Mouse (Mus musculus) midbrain, embryonic 14.5 days (tissue): ENCODE results near the gene Bag2. TPM values are rescaled to one million over a fixed set of nuclear protein-coding genes. Genes with fewer than 3 reads are reported as not detected.

Experiments
- ATAC-seq: fragments of 200-750 bp; cut with Nextera tagmentation; 2 replicates; pipeline ENCODE4 v1.8.0; 2017; ENCODE audit warnings: moderate number of reproducible peaks, moderate library complexity; ENCODE audit not compliant: low FRiP score, low TSS enrichment
- DNase-seq: peaks from one replicate; pipeline ENCODE4 v3.0.0-alpha.2; 2015
- H3K27ac ChIP-seq: fragments of 300-500 bp; sonication (generic); replicated peaks from 2 replicates; pipeline ENCODE4 v1.5.1; 2014; ENCODE audit warnings: mild to moderate bottlenecking, low read depth, low read length, moderate library complexity
- H3K27me3 ChIP-seq: fragments of 300-500 bp; sonication (generic); 2 replicates; pipeline ENCODE4 v1.6.1; 2014; ENCODE audit warnings: low read length, control low read depth, mixed read lengths; ENCODE audit not compliant: control insufficient read depth, insufficient read depth
- H3K36me3 ChIP-seq: fragments of 300-500 bp; sonication (generic); 2 replicates; pipeline ENCODE4 v1.6.1; 2014; ENCODE audit warnings: low read length, control low read depth; ENCODE audit not compliant: control insufficient read depth, insufficient read depth
- H3K4me1 ChIP-seq: fragments of 300-500 bp; sonication (generic); 2 replicates; pipeline ENCODE4 v1.6.1; 2014; ENCODE audit warnings: mild to moderate bottlenecking, antibody characterized with exemption, low read length, control low read depth; ENCODE audit not compliant: control insufficient read depth, insufficient read depth
- H3K4me2 ChIP-seq: fragments of 300-500 bp; sonication (generic); 2 replicates; pipeline ENCODE4 v1.6.1; 2014; ENCODE audit warnings: mild to moderate bottlenecking, low read length, moderate library complexity
- H3K4me3 ChIP-seq: fragments of 300-500 bp; sonication (generic); replicated peaks from 2 replicates; pipeline ENCODE4 v1.5.1; 2014; ENCODE audit warnings: low read depth, low read length
- H3K9ac ChIP-seq: fragments of 300-500 bp; sonication (generic); replicated peaks from 2 replicates; pipeline ENCODE4 v1.6.1; 2014; ENCODE audit warnings: mild to moderate bottlenecking, low read length, moderate library complexity
- H3K9me3 ChIP-seq: fragments of 300-500 bp; sonication (generic); 2 replicates; pipeline ENCODE4 v1.6.1; 2016; ENCODE audit warnings: low read length, control low read depth, mixed read lengths; ENCODE audit not compliant: control insufficient read depth
- WGBS: fragments of 180-500 bp; shearing (Covaris S2); extraction: QIAGEN DNeasy Blood & Tissue Kit; methylation state at CpG from one replicate; pipeline ENCODE4 v1.1.7; 2014; 5-methylcytosine and 5-hydroxymethylcytosine counted together
- polyA plus RNA-seq: library from polyadenylated mRNA; unstranded; fragments of >200 nt; fragmentation: Nextera tagmentation; extraction: Ambion mirVana; gene quantifications from 2 replicates; pipeline ENCODE4 v1.2.1, GENCODE M21; 2014

Bag2 gene
- polyA plus RNA-seq, 1 experiment from 2014 or later = 19.8 TPM

DNA sequence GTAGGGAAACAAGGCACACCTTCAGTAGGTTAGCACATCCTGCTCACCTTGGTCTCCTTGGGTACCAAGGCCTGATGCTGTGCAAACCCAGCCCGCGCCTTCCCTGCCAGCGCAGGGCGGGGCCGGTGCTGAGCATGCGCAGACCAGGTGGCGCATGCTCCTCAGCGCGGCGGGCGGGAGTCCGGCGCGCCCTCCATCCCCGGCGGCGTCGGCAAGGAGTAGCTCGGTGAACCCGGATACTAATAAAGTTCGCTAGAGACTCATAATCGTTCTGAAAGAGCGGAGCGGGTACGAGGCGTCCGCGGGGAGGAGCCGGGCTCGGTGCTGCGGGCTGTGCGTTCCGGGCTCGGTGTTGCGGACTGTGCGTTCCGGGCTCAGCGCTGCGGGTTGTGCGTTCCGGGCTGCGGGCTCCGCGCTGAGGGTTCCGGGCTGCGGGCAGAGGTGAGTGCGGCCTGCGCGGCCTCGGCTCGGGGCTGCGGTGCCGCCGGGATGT lies 37.8 kb downstream of the Bag2 start, which contains the start of gene Rab23:
Gene Rab23, plus strand, starts transcription at position 155 of the 493 bp plus-strand sequence.
- Histone ChIP-seq H3K27ac (peak within 1 kb of the TSS; percentile 94), H3K36me3 (peaks cover 15% of the 10 kb centered on the region)

DNA sequence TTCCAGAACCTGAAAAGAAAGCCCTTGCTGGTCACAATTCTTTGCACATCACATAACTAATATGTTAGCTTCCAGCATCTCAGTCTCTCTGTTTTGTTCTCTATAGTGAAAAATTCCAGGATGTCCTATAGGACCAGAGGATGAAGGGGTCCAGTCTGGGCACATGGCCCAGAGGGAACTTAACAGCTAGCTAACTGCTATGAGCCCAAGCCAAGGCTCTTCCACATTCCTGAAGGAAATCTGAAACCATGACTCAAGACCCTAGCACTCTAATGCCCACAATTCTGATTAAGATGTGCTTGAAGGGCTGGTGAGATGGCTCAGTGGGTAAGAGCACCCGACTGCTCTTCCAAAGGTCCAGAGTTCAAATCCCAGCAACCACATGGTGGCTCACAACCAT lies 40.0 kb downstream of the Bag2 start:
- Histone ChIP-seq H3K27me3 (no peaks in the 10 kb centered on the region), H3K9me3 (no peaks in the 10 kb centered on the region), H3K9ac (no peak overlapping the region), H3K27ac (no peak overlapping the region), H3K36me3 (no peaks in the 10 kb centered on the region), H3K4me3 (no peak overlapping the region), H3K4me1 (peaks cover 17% of the 10 kb centered on the region), H3K4me2 (no peak overlapping the region)
- DNase-seq (no peak), ATAC-seq (no peak)
- WGBS = 96% methylated on average over 1 of the region's 1 CpGs

More for the DNA sequence above, 37.8 kb downstream of the Bag2 start, which contains the start of gene Rab23:
- Histone ChIP-seq H3K9ac (peak within 1 kb of the TSS; percentile 86), H3K4me2 (peak within 1 kb of the TSS; percentile 61), H3K27me3 (no peaks in the 10 kb centered on the region), H3K4me3 (peak within 1 kb of the TSS; percentile 83), H3K9me3 (no peaks in the 10 kb centered on the region), H3K4me1 (peaks cover 16% of the 10 kb centered on the region)
- ATAC-seq = peak; percentile 96
- WGBS = under 1% methylated on average over 54 of the region's 54 CpGs
- DNase-seq = peak; percentile 95

DNA sequence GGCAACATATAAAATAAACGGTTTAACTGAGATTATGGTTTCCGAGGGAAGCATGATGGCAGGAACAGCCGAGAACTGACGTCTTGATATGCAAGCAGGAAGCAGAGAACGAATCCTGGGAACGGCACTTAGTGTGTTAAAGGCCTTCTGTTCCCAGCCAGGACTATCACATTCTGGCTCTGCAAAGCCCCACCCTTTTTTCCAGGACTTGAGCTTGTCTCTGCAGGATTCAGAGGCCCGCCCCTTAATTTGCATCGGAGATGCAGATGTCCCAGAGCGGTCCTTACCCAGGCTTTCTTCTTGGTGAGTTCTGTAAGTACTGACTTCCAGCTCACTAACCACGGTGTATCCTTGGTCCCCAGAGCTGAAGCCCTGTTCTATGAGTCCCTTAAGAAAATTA lies 42.8 kb downstream of the Bag2 start:
- peak overlapping the region; percentile 15; the same call in 1 of the 2 replicates for H3K4me2 ChIP-seq
- no peak overlapping the region for H3K9ac ChIP-seq
- no peaks in the 10 kb centered on the region for H3K36me3 ChIP-seq
- H3K9me3 ChIP-seq = no peaks in the 10 kb centered on the region
- DNase-seq (peak; percentile 51), ATAC-seq (no peak)
- no peak overlapping the region for H3K27ac ChIP-seq
- no peaks in the 10 kb centered on the region for H3K27me3 ChIP-seq
- 0 out of 2 replicates have a peak, but pooled peaks cover 7% of the 10 kb centered on the region for H3K4me1 ChIP-seq
- no peak overlapping the region for H3K4me3 ChIP-seq
- 6% methylated on average over 10 of the region's 10 CpGs for WGBS

DNA sequence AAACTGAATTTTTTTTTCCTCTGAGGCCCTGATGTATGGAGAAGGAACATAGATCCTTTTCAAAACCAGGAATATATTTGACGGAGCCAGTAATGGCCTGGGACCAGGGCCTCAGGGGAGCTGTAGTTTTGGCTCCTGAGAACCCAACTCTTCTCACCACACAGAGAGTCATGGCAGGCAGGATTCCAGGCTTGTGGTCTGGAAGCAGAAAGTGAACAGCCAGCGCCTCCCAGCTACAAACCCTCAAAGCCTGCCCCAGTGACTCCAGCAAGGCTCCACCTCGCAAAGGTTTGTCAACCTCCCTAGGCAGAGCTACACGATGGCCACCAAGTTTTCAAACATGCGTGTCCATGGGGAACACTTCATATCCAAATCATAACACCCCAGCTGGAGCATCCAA lies 45.6 kb downstream of the Bag2 start:
- no peak overlapping the region for H3K9ac ChIP-seq
- WGBS = 87% methylated on average over 5 of the region's 5 CpGs
- no peak for ATAC-seq

DNA sequence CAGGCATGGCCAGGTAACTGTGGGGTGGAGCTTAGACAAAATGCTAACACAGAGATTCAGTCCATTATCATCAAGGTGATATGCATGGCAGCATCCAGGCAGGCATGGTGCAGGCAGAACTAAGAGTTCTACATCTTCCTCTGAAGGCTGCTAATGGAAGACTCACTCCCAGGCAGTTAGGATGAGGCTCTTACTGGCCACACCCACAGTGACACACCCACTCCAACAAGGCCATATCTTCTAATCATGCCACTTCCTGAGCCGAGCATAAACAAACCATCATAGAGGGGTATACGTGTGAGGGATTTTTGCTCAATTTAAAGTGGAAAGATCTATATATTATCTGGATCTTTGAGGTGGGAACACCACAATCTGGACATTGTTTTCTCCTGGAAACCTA lies 48.0 kb downstream of the Bag2 start:
- Histone ChIP-seq H3K36me3 (no peaks in the 10 kb centered on the region), H3K4me2 (no peak overlapping the region), H3K4me3 (no peak overlapping the region), H3K9me3 (no peaks in the 10 kb centered on the region), H3K27me3 (no peaks in the 10 kb centered on the region), H3K4me1 (no peaks in the 10 kb centered on the region), H3K27ac (no peak overlapping the region), H3K9ac (no peak overlapping the region)
- ATAC-seq = no peak
- DNase-seq = no peak
- WGBS = 88% methylated on average over 2 of the region's 2 CpGs

More for the DNA sequence above, 45.6 kb downstream of the Bag2 start:
- no peaks in the 10 kb centered on the region for H3K36me3 ChIP-seq
- no peaks in the 10 kb centered on the region for H3K27me3 ChIP-seq
- H3K27ac ChIP-seq = no peak overlapping the region
- H3K4me1 ChIP-seq = 0 out of 2 replicates have a peak, but pooled peaks cover 3% of the 10 kb centered on the region
- H3K4me3 ChIP-seq = no peak overlapping the region
- no peak overlapping the region for H3K4me2 ChIP-seq
- no peak for DNase-seq
- H3K9me3 ChIP-seq = no peaks in the 10 kb centered on the region

DNA sequence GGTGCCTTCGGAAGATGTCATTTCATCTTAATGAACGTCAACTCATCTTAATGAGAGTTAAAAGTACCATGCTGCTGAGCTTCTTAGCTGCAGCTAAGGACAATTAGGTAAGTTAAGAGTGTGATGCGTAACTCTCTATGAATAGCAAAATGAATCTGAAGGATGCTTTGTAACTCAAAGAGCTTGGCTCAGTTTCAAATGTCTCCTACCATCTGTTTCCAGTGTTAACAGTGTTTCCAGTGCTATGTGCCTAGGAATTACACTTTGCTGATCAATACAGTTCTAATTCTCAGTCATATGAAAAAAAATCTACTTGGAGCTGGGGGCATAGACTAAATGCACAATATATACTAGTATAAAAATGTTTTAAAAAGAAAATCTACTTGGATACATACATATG lies 56.4 kb downstream of the Bag2 start:
- Histone ChIP-seq H3K9ac (no peak overlapping the region), H3K27ac (no peak overlapping the region), H3K4me1 (no peaks in the 10 kb centered on the region), H3K36me3 (no peaks in the 10 kb centered on the region), H3K27me3 (no peaks in the 10 kb centered on the region), H3K4me2 (no peak overlapping the region), H3K9me3 (no peaks in the 10 kb centered on the region), H3K4me3 (no peak overlapping the region)
- WGBS = 87% methylated on average over 3 of the region's 3 CpGs
- no peak for DNase-seq
- ATAC-seq = no peak

DNA sequence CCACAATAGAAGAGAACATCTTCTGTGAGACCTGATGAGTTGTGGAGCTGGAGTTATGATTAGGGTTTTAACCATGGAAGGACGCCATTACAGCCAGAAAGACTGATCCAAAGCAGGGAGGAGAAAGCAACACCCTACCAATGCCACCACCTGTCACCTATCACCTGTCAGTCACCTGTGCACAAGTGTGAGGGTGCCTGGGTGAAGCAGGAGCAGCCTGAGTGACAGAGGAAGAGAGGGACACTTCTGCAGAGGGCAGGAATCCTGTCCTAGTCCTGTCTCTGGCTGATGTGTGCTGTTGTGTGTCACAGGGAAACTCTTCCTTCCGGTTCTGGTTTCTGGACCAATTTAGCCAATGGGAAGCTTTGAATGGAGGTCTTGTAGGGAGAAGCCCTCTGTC lies 61.6 kb downstream of the Bag2 start:
- 92% methylated on average over 2 of the region's 2 CpGs for WGBS
- Histone ChIP-seq H3K27me3 (no peaks in the 10 kb centered on the region), H3K4me2 (no peak overlapping the region), H3K4me3 (no peak overlapping the region), H3K9me3 (no peaks in the 10 kb centered on the region), H3K36me3 (no peaks in the 10 kb centered on the region), H3K27ac (no peak overlapping the region), H3K9ac (no peak overlapping the region), H3K4me1 (no peaks in the 10 kb centered on the region)
- no peak for ATAC-seq
- DNase-seq = no peak

Other genes starting within 250 kb of the Bag2 start
- 22.5 and 25.4 TPM in 2 replicates for gene Prim2, start 88.0 kb downstream of the Bag2 start, polyA plus RNA-seq
- 24.6 and 29.9 TPM in 2 replicates for gene Rab23, start 37.9 kb downstream of the Bag2 start, polyA plus RNA-seq
- gene Zfp451, start 56.8 kb upstream of the Bag2 start, polyA plus RNA-seq = 58.2 and 70.6 TPM in 2 replicates
- 32.1 and 40.6 TPM in 2 replicates for gene Bend6, start 150.0 kb upstream of the Bag2 start, polyA plus RNA-seq
- gene Dst, start 150.4 kb upstream of the Bag2 start, polyA plus RNA-seq = 53.2 and 59.8 TPM in 2 replicates